Mouse (Mus musculus) heart, postnatal 0 days (tissue): ENCODE results near the gene Cbx8. TPM values are rescaled to one million over a fixed set of nuclear protein-coding genes. Genes with fewer than 3 reads are reported as not detected.
A peak's percentile ranks its signal among the peaks of the same experiment; 100 is the strongest.

Experiments
- ATAC-seq: fragments of 200-750 bp; cut with Nextera tagmentation; 2 replicates; pipeline ENCODE4 v1.8.0; 2017; ENCODE audit warnings: low read depth, moderate number of reproducible peaks, moderate library complexity; ENCODE audit not compliant: insufficient read depth
- DNase-seq: peaks from one replicate; pipeline ENCODE4 v3.0.0-alpha.2; 2016; ENCODE audit warnings: low spot score
- H3K27ac ChIP-seq: fragments of 300-500 bp; sonication (generic); 2 replicates; pipeline ENCODE4 v1.5.1; 2014; ENCODE audit warnings: low read depth, mild to moderate bottlenecking
- H3K27me3 ChIP-seq: fragments of 300-500 bp; sonication (generic); 2 replicates; pipeline ENCODE4 v1.6.1; 2014; ENCODE audit warnings: low read length, mixed read lengths; ENCODE audit not compliant: control insufficient read depth, insufficient read depth
- H3K36me3 ChIP-seq: fragments of 300-500 bp; sonication (generic); replicated peaks from 2 replicates; pipeline ENCODE4 v1.6.1; 2014; ENCODE audit warnings: low read length, mixed read lengths; ENCODE audit not compliant: control insufficient read depth, insufficient read depth
- H3K4me1 ChIP-seq: fragments of 300-500 bp; sonication (generic); 2 replicates; pipeline ENCODE4 v1.6.1; 2014; ENCODE audit warnings: antibody characterized with exemption; ENCODE audit not compliant: control insufficient read depth, insufficient read depth
- H3K4me2 ChIP-seq: fragments of 300-500 bp; sonication (generic); 2 replicates; pipeline ENCODE4 v1.6.1; 2014; ENCODE audit warnings: low read depth, mild to moderate bottlenecking, low read length, moderate library complexity
- H3K4me3 ChIP-seq: fragments of 300-500 bp; sonication (generic); 2 replicates; pipeline ENCODE4 v1.5.1; 2014; ENCODE audit warnings: low read depth, low read length
- H3K9ac ChIP-seq: fragments of 300-500 bp; sonication (generic); replicated peaks from 2 replicates; pipeline ENCODE4 v1.6.1; 2014; ENCODE audit warnings: low read depth, low read length, mixed read lengths
- H3K9me3 ChIP-seq: fragments of 300-500 bp; sonication (generic); replicated peaks from 2 replicates; pipeline ENCODE4 v1.6.1; 2016; ENCODE audit warnings: low read length; ENCODE audit not compliant: control insufficient read depth
- CTCF ChIP-seq: IDR thresholded peaks from 2 replicates; pipeline ENCODE4 v1.5.1; 2016; ENCODE audit warnings: antibody characterized with exemption, control low read depth, low read depth
- EP300 ChIP-seq: IDR thresholded peaks from 2 replicates; pipeline ENCODE4 v1.6.1; 2016; ENCODE audit warnings: antibody characterized with exemption, low read depth
- WGBS: fragments of 180-500 bp; shearing (Covaris S2); extraction: QIAGEN DNeasy Blood & Tissue Kit; methylation state at CpG from one replicate; pipeline ENCODE4 v1.1.7; 2014; 5-methylcytosine and 5-hydroxymethylcytosine counted together
- polyA plus RNA-seq: library from polyadenylated mRNA; unstranded; fragments of >200 nt; fragmentation: Nextera tagmentation; extraction: Ambion mirVana; gene quantifications from 2 replicates; pipeline ENCODE4 v1.2.1, GENCODE M21; 2015
- total RNA-seq: library from RNA; depleted of rRNA; stranded (reverse); fragments of >200 nt; gene quantifications from 2 replicates; pipeline ENCODE4 v1.2.3, GENCODE M21; 2014; ENCODE audit warnings: low replicate concordance

Gene Cbx8
- total and polyA plus RNA-seq, 2 experiments from 2014 or later: 1.6 to 5.1 TPM

DNA sequence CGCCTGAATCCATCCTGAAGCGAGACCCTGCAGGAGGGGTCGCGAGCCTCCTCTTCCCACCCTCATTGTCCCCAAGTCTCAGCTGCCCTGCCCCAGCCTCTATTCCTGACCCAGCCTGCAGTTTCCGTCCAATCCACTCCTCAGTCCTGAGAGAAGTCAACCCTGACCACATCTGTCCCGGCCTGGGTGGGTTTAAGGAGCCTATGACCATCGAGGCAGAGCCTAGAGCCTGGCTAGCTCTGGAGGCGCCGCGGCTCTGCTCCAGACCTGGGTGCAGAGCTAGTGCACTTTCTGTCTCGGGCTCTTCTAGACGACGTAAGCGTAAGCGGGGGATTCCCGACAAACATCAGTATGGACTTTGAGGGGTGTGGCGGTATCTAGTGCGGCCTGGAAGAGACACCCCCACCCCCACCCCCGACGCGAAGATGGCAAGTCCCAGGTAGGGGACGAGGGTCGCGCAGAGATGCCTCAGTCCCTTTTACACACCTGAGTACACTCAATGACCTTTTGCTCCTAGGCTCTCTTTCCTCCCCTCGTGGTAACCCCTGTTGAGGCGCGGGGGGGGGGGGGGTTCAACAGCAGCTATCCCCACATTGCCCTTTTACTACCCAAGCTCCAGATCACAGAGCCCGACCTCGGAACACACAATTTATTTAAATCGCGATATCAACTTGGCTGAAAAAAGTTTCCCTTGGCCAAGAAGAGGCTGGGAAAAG, 1.1 kb upstream of the Cbx8 start:
- Histone ChIP-seq H3K4me1 (peaks cover 19% of the 10 kb centered on the region), H3K9ac (0 out of 2 replicates have a peak overlapping the region, but pooled peaks have one; percentile 8), H3K27me3 (peaks cover 65% of the 10 kb centered on the region), H3K9me3 (no peaks in the 10 kb centered on the region), H3K4me2 (peak overlapping the region; percentile 96), H3K4me3 (peak overlapping the region; percentile 74), H3K36me3 (peaks cover 8% of the 10 kb centered on the region), H3K27ac (no peak overlapping the region)
- WGBS: 1% methylated on average over 29 of the region's 31 CpGs
- ATAC-seq (no peak), DNase-seq (no peak)
- TF ChIP-seq EP300 (no peak), CTCF (no peak)

DNA sequence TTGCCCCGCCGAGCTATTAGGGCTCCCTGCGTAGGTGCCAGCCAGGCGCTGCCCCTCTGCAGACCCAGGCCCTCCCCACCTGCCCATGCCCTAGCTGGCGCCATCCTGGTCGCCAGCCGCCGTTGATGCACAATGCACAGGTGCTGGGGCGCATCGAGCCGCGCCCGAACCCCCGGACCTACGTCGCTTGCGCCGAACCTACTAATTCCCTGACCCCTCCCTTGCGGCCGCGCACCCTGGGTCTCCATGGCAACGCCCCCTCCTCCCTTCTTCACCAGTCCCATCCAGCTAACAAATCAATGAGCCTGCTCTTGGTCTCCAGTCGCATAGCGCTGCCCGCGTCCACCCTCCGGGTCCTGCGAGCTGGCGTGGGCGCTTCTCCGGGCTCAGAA, 552 bp upstream of the Cbx8 start:
- Histone ChIP-seq H3K27ac (no peak overlapping the region), H3K4me3 (peak overlapping the region; percentile 74), H3K9me3 (no peaks in the 10 kb centered on the region), H3K4me1 (peaks cover 15% of the 10 kb centered on the region), H3K27me3 (peaks cover 65% of the 10 kb centered on the region), H3K36me3 (peaks cover 8% of the 10 kb centered on the region), H3K9ac (0 out of 2 replicates have a peak overlapping the region, but pooled peaks have one; percentile 33), H3K4me2 (peak overlapping the region; percentile 96)
- DNase-seq (no peak), ATAC-seq (peak; percentile 11; the same call in 1 of the 2 replicates)
- TF ChIP-seq EP300 (no peak; the same call in 1 of the 2 replicates), CTCF (no peak)
- 0% methylated on average over 30 of the region's 31 CpGs for WGBS

- H3K9me3 ChIP-seq: no peaks in the 10 kb centered on the region
- H3K27ac ChIP-seq: no peak overlapping the region
- TF ChIP-seq CTCF (no peak), EP300 (no peak)
- peaks cover 8% of the 10 kb centered on the region for H3K36me3 ChIP-seq
- H3K4me3 ChIP-seq: peak overlapping the region; percentile 74
- ATAC-seq: no peak
- H3K9ac ChIP-seq: peak overlapping the region; percentile 68
- H3K27me3 ChIP-seq: peaks cover 66% of the 10 kb centered on the region
- no peak for DNase-seq
- peaks cover 15% of the 10 kb centered on the region for H3K4me1 ChIP-seq
- 22% methylated on average over 21 of the region's 21 CpGs for WGBS
- H3K4me2 ChIP-seq: peak overlapping the region; percentile 75
Measured at GRCm38 (mm10) chr11:119039732-119040512, 847 bp downstream of the Cbx8 start.

GRCm38 (mm10) chr11:119038744-119039484, 1.9 kb downstream of the Cbx8 start:
- no peak overlapping the region for H3K9ac ChIP-seq
- H3K4me3 ChIP-seq: no peak overlapping the region
- WGBS: 75% methylated on average over 22 of the region's 22 CpGs
- ATAC-seq (no peak), DNase-seq (no peak)
- no peaks in the 10 kb centered on the region for H3K9me3 ChIP-seq
- H3K4me2 ChIP-seq: no peak overlapping the region
- no peak overlapping the region for H3K27ac ChIP-seq
- H3K36me3 ChIP-seq: peaks cover 8% of the 10 kb centered on the region
- no peak for TF ChIP-seq EP300
- no peak for TF ChIP-seq CTCF
- H3K27me3 ChIP-seq: peaks cover 65% of the 10 kb centered on the region
- H3K4me1 ChIP-seq: peaks cover 18% of the 10 kb centered on the region

DNA sequence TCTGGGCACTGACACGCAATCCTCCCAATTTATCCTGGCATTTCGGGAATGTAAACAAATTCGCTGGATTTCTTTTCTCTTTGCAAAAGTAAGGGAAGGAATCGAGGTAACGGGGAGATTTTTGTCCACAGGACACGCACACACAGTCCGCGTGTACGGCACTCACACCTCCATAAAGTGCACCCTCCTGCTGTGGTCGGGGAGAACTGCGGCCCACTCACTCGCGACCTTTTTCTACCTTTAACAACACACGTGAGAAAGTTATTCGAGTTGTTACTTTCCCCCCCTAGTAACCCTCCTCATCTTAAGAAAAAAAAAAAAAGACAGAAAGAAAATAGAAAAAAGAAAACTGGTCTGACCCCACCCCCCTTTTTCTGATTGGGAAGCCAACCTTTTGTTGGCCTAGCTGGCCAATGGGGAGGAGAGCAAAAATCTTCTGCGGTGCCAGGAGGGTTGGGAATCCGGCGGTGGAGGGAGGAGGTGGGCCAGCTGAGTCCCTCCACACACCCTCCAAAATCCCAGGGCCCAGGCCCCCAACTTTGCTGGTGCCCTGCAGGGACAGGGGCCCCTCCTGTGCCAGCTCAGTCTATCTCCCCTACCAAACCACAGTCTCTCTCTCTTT, 2.9 kb downstream of the Cbx8 start:
- H3K4me2 ChIP-seq: peak overlapping the region; percentile 72
- H3K27ac ChIP-seq: no peak overlapping the region
- TF ChIP-seq CTCF (no peak), EP300 (no peak)
- no peaks in the 10 kb centered on the region for H3K9me3 ChIP-seq
- peak overlapping the region; percentile 48 for H3K4me3 ChIP-seq
- 54% methylated on average over 18 of the region's 18 CpGs for WGBS
- DNase-seq (no peak), ATAC-seq (no peak)
- no peak overlapping the region for H3K9ac ChIP-seq
- peaks cover 18% of the 10 kb centered on the region for H3K4me1 ChIP-seq
- peaks cover 8% of the 10 kb centered on the region for H3K36me3 ChIP-seq
- peaks cover 65% of the 10 kb centered on the region for H3K27me3 ChIP-seq
